Mouse (Mus musculus): ENCODE results near the gene Abca9.

Gene Abca9

GRCm38 (mm10) chr11:110167459-110168251, at the start of gene Abca9:
Abca9 (minus strand) TSS chr11:110168196.
- DNase-seq = peak; percentile 96

DNA sequence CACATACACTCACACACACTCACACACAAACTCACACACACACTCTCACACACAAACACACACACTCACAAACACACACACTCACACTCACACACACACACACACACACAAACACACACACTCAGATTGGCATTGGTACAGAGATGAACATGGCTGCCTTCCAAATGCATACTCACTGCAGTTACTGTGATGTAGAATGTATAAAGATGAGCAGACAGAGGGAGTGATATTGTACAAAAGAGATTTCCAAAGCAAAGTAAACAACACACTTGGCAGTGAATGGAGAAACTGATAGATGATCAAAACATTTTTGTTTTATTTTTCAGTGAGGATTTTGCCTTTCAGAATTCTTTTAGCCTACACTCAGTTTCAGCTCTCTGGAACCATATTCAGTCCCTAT, 49.1 kb upstream of the Abca9 start:
- DNase-seq = no peak

GRCm38 (mm10) chr11:110203930-110204329, 35.9 kb upstream of the Abca9 start:
- no peak for DNase-seq

- no peak for DNase-seq
These were observed 30.9 kb upstream of the Abca9 start for GRCm38 (mm10) chr11:110198882-110199281.

GRCm38 (mm10) chr11:110196561-110197306, 28.7 kb upstream of the Abca9 start:
- no peak for DNase-seq

GRCm38 (mm10) chr11:110195310-110195709, 27.3 kb upstream of the Abca9 start:
- DNase-seq = no peak

DNA sequence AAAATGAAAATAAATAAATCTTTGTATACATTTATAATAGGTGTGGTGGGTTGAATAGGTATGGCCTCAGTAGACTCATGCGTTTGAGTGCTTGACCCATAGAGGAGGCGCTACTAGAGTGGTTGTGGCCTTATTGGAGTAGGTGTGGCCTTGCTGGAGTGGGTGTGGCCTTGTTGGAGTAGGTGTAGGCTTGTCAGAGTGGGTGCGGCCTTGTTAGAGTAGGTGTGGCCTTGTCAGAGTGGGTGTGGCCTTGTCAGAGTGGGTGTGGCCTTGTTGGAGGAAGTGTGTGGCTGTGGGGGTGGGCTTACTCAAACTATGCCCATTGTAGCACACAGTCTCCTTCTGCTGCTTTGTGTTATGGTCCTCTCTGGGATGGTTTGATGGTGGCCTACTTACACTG, 3.2 kb upstream of the Abca9 start:
- no peak for DNase-seq

GRCm38 (mm10) chr11:110165822-110166221, 2.2 kb downstream of the Abca9 start:
- DNase-seq = peak; percentile 96

GRCm38 (mm10) chr11:110165409-110165808, 2.6 kb downstream of the Abca9 start:
- DNase-seq = no peak

DNA sequence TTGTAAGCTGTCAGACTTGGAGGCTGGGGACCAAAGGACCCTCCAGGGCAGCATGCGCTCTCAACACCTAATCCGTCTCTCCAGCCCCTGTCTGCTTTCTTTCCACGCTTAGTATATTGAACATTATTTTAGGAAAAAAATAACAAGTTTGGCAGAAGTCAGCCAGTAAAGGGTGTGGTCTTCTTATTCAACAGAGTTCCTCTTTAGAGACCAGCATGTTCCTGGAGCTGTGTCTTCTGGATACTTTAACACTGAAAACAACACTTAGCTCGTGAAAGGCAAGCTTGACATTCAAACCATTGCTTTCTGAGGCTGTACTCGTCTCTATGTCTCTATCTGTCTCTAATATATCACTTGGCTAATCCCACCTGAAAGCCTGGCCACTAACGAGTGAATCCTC, 10.9 kb downstream of the Abca9 start:
- DNase-seq = no peak

GRCm38 (mm10) chr11:110155985-110156384, 12.0 kb downstream of the Abca9 start:
- DNase-seq = no peak

- no peak for DNase-seq
These were observed 20.4 kb downstream of the Abca9 start for GRCm38 (mm10) chr11:110147640-110148039.

DNA sequence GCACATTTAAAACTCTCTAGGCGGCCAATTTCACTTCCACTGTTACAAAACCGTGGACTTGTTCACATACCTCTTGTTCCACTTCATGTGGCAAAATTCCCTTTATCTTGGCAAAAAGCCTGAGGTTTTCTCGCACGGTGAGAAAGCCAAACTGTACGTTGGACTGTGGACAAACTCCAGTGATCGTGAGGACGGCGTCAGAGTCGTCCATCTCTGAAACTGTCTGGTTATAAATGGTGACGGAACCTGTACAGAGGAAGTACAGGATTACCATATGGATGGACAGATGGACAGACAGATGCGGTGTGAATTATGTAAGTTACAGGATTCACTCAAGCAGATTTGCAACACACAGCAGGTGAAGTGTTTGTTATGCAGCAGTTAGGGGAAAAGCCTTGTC, 22.6 kb downstream of the Abca9 start:
- DNase-seq = no peak

- DNase-seq = peak; percentile 90
These were observed 37.2 kb downstream of the Abca9 start for GRCm38 (mm10) chr11:110130760-110131159.

DNA sequence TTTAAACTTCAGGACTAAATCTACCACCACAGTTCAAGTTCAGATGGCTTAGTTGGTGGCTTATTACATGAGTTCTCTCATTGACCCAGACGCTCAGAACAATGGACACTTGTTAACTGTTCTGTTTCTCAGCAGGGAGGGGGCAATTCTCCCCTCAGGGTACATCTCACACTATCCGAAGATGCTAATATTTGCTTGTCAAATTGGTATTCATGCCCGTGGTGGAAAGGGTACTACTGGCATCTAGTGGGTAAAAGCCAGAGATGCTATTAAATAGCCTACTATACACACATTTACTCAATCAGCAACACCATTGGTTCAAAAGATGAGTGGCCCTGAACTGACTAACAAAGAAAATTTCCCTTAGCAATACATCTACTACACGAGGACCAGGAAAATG, 56.9 kb downstream of the Abca9 start:
- no peak for DNase-seq

DNA sequence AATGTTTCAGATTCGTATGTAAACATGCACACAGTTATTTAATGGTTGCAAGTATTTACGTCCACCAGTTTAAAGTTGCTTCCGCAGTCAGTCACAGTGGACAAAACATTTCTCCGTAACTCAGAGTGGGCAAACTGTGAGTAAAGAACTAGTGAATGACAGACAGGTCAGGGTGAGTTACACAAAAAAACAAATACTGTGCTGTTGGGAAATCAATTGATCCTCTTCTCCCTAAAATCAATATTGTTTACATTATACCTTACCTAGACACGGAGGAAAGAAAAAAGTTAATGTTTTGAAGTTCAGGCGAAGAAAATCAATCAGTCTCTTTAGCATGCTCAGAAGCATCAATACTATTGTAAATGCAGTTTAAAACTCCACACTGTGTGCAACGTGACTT, 66.6 kb downstream of the Abca9 start:
- no peak for DNase-seq

DNA sequence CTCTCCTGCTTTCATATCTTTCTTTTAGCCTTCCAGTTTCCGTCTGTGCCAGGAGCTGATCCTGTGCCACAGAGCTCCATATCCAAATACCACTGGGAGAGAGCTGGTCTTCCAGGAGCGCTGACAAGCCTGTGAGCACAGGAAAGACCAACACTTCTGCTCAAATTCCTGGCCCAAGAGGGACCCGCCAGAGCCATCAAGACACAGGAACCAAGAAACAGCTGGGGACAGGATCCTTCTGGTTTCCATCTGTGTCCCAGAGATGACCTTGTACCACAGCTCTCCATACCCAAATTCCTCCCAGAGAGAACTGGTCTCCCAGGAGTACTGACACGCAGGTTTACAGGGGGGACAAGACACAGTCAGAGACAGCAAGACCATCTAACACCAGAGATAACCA, 69.1 kb downstream of the Abca9 start:
- DNase-seq = peak; percentile 96

DNA sequence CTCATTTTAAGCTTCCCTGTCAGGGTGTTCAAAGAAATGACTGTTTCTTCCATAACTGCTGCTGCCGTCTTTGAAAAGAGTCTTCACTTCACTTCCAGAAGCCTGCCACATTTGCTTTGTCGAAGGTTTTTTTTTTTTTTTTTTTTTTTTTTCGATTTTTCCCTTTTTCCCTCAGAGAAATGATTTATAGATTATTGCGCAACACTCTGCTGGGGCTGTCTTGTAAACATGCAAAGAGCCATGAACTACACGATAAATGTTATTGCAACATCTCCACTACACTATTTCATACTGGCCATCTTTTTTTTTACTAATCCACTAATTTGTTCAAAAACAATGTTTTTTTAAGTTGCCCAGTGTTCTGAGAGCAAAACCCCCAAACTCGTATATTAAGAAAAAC, 70.5 kb downstream of the Abca9 start:
- DNase-seq = no peak

DNA sequence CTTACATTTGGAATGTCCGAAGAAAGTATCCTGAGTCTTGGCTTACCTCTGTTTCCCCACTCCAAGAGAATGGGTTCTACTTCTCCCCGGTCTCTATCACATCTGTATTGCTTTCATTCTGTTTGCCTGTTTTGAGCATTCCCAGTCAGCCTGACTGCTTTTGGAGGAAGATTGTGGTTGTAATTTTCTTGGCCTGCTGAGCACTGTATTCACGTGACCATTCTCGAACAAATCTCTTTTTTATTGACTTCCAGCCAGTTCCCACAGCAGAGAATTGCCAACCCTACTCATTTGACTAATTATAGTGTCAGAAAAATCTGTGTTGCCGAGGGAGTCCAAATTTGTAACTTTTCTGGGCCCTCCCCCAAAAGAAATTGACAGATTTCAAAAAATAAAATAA, 72.1 kb downstream of the Abca9 start, which contains the start of gene Abca8a:
Gene Abca8a, minus strand, starts transcription at position 121 of the 400 bp plus-strand sequence.
- DNase-seq = peak; percentile 96

GRCm38 (mm10) chr11:110094846-110095380, 73.1 kb downstream of the Abca9 start:
- no peak for DNase-seq

DNA sequence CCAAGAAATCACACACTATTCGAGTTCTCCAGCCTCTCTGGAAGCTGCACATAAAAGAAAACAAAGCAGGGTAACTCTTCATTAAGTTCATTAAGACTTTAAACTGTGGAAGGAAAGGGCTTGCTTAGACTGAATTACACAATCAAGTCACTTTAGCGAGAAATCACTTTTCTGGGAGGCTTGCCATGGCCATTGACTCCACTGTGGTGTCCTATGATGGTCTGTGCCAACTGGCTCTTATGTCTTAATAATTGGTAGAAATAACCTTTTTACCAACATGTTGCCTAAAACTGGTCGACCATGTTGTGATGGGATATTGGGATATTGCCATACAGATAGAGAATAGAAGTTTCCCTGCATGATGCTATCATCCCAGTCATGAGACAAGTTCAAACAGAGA, 73.8 kb downstream of the Abca9 start:
- DNase-seq = peak; percentile 89

DNA sequence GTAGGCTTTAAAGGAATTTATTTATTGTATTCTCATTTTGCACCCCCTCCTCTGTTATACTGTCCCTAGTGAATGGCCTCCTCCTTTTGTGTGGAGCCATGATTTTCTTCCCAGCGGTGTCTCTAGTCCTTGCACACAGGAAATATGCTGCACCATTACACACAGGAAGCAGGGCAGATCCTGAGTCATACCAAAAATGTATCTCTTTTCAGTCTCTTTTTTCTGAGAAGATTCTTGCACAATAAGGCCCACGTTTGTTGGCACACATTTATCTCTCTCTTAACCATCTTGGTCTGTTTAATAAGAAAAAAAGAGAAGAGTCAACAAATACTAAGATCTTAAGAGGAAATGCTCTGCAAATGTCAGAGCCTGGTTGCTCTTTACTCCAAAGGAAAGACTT, 76.7 kb downstream of the Abca9 start:
- DNase-seq = peak; percentile 85

DNA sequence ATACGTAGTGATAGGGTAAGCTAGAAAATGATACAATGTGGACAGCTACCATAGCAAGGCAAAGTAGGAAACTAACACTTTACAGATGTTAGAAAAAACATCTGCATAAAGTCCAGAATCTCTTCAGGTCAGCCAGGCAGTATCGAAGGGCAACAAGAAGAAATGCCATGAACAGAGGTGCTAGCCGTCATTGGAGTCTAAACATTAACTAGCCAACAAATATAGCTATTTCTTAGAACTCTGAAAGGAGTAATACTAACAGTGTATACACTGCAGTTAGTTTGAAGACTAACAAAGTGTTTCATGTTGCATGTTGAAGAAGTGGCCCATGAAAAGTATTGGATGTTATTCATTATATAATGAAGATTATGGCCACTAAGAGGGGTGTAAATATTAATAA, 95.8 kb downstream of the Abca9 start:
- DNase-seq = no peak

DNA sequence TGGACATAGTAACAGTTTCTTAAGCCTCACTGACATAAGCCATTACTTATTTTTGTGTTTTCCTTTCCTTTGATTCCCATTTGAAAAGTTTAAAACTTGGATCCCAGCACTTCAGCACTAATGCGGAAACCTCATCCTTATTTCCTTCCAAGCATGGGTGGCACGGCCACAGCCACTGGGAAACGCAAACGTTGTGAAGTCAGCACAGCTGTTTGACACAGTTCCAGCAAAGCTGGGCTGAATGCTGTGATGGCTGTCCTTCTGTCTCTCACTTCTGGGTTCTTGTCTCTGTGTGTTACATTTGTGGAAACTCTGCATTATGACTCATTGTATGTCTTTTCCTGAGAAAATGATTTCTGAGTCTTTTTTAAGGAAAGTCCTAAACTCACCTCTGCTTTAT, 107.0 kb downstream of the Abca9 start:
- peak; percentile 88 for DNase-seq

Data from heart, adult 11 months (tissue).